Mouse (Mus musculus): ENCODE results near the gene Serbp1.

DNA sequence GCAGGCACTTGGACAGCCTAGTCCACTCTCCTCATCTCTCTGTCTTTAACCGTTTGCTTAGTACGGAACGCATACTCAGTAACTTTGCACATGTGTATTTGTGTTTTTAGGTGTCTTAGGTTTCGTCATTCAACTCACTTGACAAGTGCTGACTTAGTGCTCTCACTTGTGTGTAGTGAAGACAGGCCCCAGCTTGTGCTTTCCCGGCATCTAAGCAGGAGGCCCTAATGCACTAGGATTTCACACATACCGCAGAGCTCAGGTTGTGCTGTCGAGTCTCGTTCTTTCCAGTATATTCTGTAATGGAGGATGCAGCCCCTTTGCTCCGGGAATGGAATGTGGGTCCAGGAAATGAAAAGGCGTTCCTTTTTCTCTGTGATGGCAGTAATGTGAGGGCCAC is 65.2 kb downstream of the Serbp1 start:
- TF ChIP-seq CTCF (IDR thresholded peaks at IDR 0.05; ENCODE audit: low read depth), result no peak
- no peak for TF ChIP-seq EP300 (IDR thresholded peaks at IDR 0.05; ENCODE audit: low read depth)
